Mouse (Mus musculus) neutrophil, adult 5-6 weeks (primary cell): Measurements from ENCODE around the gene Selenok. TPM values are rescaled to one million over a fixed set of nuclear protein-coding genes. Genes with fewer than 3 reads are reported as not detected.
A peak's percentile ranks its signal among the peaks of the same experiment; 100 is the strongest.

Experiments used
- ATAC-seq: fragments of 151-379, 151-347 bp; 2 replicates; pipeline ENCODE4 v1.8.0; 2017; ENCODE audit warnings: mild to moderate bottlenecking, moderate TSS enrichment; ENCODE audit not compliant: insufficient number of reproducible peaks, poor library complexity, low FRiP score, severe bottlenecking; ENCODE audit errors: extremely low read depth
- total RNA-seq: library from RNA; stranded (forward); fragments of 200-1000 nt; gene quantifications from 2 replicates; pipeline ENCODE4 v1.2.3, GENCODE M21; 2017

Gene Selenok
- total RNA-seq: 134 and 160 TPM in 2 replicates

DNA sequence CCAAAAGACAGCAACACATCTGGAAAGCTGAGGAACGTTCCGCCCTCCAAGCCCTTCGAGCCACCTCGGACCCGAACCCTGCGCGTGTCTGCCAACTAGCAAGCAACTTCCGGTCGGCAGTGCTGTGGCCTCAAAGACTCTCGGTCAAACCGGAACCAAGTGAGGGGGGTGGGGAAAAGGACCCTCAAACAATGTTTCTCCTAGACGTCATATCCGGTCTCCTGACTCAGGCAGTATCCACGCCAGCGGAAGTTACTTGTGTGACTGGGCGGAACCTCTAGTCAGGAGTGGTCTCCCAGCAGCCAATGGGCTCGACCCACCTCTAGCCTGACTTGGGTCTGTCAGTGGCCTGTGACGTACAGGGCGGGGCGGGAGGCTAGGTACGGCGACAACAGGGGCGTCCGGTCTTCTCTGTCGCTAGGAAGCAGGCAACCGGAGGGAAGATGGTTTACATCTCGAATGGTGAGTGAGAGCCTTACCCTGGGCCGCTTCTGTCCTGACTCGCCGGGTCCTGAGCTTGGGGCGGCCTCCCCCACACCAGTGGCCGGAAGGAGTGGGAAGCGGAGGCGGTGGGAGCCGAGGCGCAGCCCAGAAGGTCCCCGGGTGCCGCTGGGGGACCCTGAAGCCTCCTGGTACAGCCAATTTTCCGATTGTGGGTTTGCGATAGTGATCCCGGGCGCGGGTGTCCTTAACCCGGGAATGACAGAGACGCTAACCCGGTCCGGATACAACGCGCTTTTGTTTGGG is at the start of gene Selenok:
Selenok (plus strand) TSS at position 234 of the 747 bp plus-strand sequence.
- ATAC-seq: peak; percentile 98

DNA sequence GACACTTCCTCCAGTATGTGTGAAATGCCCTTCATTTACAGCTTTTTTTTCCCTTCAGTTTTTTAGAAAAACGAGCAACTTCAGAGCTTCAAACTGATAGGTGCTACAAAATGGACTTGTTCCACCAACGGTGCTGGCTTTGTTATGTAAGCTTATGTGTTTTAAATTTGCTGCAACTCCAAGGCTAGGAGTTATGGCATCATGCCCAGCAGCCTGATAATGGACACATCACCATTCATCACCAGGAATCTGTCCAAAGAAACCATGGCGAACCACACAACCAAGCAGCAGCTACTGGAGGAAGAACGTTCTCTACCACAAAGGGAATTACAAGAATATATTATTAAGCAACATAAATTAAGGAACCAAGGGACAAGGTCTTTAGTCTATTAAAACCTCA is 39.1 kb upstream of the Selenok start:
- no peak for ATAC-seq

DNA sequence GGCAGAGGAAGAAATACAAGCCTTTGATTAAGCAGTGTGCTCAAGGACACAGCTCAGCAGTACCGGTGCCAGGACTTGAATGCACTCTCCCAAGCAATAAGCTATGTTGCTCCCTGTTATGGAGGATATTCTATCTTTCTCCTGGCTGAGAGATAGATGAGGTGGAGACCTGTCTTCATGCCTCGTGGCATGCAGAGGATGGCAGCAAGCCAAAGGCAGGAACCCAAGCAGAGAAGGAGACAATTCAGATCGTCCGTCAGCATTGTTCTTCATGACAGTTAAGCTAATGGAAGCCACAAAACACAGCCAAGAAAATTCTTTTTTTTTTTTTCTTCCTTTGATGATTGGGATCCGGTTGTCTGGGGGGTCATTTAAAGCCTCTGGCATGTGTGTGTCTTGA is 32.6 kb upstream of the Selenok start:
- no peak for ATAC-seq

DNA sequence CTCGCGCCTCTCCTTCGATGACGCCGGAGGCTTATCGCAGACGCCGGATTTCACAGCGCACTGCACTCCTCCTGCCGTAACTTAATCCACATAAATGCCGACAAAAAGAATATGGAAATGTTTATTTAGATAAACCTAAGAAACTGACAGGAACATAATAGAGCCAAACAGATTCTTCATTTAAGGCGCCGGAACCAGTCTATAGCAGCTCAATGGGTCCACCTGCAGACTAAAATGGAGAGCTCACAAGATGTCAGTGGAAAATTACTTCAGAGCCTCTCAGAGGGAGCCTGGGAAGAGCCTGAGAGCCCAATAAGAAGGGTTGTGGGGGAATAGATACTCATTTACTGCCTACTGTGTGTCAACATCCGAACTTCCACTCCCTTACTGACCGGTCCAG is 30.6 kb upstream of the Selenok start:
- ATAC-seq: no peak

DNA sequence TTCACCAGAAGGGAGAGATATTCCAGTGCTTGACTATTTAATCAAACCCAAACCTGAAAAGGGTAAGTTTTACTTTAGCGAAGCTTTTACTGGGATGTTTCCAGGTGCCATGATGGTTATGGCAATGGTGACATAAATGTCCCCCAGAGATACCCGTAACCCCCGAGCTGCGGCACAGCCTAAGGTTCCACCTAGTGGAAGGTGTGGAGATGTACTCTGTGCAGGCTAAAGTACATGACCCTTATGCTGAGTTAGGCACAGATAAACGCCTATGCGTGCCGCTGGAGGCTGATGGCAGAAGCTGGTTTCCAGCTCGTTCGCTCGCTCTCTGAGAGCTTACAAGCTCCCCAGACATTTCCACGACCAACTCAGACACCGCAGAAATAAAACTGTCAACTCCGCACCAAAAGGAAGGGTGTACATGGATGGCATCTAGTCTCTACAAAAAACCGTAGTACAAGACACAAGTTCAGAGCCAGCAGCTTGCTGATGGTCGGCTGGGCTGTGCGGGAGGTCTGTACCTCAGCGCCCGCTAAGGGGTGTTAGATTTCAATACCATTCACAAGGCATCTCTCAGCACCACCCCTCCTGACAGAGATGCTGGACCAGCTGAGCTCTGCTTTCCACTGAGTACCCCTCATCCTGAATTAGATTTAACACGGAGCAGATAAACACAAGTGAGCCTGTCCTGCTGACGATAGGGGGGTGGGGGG is 28.4 kb upstream of the Selenok start:
- ATAC-seq: no peak

DNA sequence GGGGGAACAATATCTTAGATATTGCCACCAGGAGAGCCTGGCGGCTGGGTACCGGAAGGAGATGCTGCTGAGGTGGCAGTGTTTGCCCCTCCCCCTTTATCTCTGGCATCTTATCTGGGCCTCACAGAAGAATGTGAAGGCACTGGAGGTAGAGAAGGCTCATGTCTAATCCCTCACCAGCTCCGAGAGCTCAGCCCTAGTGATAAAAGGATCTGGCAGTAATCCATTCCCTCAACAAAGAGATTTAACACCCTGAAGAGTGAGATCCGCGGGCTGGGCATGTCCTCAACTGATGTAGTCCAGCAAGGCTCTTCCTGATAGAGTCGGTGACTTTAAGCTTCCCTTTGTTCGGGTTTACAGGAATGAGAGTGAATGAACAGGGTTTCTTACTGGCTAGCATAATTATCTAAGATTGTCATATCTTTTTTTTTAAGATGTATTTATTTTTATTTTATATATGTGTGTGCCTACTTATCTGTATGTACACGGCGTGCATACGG is 27.7 kb upstream of the Selenok start:
- no peak for ATAC-seq

DNA sequence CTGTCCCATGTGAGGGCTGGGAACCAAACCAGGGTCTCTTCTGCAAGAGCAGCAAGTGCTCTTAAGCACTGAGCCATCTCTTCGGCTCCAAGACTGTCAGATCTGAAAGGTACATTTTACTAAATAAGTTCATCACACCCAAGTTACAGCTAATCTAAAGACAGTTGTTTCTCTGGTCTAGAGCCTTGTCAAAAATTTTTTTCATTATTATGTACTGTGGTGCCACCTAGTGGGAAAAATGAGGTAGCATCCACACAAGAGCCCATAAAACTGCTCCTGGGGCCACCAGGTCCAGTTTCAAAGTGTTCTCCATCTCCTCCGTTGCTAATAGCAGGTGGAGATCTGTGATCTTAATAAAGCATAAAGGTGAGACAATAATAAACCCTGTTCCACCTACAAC is 27.2 kb upstream of the Selenok start:
- ATAC-seq: peak; percentile 23; the same call in 1 of the 2 replicates

DNA sequence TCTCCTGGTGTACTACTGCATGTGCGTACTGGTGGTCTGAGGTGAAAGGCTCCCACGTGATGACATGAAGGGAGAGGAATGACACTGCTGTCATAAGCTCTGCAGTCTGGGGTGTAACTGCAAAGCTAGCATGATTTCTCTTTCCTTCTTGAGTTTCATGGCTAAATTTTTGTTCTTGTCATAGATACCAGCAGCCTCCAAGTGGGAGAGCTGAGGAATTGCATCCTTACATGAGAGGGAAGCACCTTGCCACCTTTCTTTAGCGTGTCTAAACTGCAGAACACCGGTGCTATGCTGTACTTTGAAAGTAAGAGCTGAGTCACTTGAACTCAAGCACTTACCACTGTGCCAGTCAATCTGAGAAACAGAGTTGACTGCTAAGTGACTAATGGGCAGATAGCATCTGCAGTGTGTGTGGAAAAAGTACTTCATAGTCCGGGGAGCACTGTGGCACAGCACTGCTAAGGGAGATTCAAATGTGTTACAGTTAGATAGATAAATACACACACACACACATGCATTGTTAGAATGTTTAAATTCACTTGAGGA is 21.3 kb upstream of the Selenok start:
- ATAC-seq: no peak

DNA sequence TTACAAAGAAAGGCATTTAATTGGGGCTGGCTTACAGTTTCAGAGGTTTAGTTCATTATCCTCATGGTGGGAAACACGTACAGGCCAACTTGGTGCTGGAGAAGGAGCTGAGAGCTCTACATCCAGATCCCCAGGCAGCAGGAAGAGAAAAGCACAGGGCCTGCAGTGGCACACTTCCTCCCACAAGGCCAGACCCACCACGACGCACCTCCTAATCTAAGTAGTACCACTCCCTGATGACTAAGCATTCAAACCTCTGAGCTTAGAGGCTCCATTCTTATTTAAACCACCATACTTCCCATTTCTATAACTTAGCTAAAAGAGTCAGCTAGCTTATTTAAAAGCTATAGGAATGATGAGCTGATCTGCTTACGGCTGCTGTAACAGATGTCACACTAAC is 17.3 kb upstream of the Selenok start:
- no peak for ATAC-seq

DNA sequence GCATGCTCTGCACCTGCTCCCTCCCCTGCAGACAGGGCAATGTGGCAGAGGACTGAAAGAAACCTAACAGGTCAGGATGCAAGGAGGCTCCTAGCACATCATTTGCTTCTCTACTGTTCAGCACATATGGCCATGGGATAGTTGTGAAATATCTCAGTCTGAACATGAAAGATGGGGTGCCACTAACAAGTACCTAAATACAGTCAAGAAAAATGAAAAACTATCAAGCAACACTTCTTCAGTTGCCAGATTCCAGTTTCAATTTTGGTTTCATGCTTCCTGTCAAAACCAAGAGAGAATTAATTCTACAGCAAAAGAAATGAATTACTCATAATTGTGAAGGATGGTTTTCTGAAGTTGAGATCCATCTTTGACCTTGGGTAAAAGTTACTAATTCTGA is 10.7 kb upstream of the Selenok start:
- no peak for ATAC-seq

DNA sequence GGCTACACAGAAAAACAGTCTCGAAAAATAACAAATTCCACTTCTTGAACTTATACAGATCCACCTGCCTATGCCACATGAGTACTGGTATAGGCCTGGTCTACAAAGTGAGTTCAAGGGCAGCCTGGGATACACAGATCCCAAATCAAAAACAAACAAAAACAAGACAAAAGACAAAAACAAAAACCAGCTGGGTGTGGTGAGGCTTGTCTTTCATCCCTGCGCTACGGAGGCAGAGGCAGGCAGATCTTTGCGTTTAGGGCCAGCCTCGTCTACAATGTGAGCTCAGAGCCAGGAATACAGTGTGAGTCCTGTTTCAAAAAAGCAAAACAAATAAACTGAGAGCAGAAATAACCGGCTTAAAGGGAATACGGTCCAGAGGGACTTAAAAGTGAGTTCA is 497 bp upstream of the Selenok start:
- ATAC-seq: no peak

DNA sequence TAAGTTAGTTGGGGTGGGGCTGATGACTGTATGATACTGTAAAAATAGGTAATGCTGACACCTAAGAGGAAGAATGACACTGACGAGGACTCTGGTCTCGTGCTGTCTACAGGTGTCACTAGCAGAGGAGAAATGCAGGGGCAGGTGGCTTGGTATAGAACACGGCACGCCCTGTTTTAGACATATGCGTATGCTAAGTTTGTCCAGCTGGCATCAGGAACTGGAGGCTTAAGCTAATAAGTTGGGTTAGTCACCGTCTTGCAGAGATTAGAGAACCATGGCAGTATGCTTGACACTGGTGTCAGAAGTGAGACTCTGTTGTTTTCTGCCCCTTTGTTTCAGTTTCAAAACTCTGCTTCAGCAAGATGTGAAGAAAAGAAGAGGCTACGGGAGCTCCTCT is 3.3 kb downstream of the Selenok start:
- no peak for ATAC-seq

DNA sequence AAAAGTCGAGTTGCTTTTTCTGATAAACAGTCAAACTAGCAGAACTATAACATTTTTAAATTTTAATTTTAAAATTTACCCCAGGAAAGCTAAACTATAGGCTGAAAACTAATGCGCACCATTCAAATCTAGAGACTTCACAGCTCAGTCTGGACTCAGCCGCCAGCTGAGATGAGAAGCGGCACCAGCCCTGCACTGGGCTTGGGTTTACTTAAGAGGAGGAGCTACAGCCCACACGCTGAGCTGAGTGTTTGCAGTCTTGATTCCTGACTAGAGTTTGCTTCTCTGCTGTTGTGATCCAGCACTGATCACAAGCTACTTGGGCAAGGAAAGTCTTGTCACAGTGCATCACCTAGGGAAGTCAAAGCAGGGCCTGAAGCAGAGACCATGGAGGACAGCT is 3.9 kb downstream of the Selenok start:
- no peak for ATAC-seq

DNA sequence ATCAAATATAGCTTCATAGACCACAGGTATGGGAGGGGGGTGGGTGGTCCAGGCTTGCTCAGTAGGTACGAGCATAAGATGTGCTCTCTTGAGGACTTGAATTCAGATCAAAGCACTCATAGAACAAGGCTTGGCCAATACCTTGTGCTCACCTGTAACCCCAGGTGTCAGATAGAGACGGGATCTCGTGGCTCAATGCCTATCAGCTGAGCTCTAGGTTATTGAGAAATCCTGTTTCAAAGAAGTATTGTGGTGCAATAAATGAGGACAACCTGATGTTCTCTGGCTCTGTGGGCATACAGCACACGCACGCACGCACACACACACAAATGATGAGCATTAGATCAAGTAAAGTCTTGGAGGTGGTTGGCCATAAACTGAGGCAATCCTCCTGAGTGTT is 8.8 kb downstream of the Selenok start:
- no peak for ATAC-seq

DNA sequence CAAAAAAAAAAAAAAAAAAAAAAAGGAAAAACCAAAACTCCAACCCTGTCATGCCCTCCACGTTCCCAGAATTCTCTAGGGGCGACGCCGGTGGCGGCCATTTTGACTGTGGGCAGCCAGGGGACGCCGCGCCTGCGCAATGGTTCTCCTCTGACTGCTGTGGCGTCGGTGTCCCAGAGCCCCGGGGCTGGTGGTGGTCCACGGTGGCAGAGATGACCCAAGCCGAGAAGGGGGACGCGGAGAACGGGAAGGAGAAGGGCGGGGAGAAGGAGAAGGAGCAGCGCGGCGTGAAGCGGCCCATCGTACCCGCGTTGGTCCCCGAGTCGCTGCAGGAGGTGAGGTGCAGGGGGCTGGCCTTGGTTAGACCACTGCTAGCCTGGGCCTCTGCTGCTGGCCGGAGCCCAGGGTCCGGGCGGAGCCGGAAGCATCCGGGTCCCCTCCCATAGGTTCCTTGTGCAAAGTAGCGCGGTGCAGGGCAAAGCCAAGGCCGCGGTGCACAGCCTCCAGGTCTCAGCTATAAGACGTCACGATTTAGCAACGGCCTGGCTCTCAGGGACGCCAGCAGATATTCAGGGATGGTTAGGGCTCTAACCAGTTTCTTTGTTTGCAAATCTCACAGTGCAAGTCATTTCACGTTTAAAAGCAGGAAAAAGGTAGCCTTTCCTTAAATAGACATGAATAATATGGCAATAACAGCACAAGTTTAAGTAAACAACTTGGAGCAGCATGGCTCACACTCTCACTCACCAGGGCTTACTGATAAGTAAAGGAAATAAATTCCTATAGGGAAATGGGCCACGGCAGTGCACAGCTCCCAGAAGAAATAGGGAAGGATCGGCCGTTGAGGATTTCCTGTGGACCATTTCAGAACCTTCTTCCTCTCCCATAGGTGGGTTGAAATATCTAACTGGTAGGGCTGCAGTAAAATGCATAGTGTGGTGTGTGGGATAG is 10.4 kb downstream of the Selenok start, which contains the start of gene Actr8:
Actr8 (plus strand) TSS at position 84 of the 951 bp plus-strand sequence.
- peak; percentile 47; the same call in 1 of the 2 replicates for ATAC-seq

DNA sequence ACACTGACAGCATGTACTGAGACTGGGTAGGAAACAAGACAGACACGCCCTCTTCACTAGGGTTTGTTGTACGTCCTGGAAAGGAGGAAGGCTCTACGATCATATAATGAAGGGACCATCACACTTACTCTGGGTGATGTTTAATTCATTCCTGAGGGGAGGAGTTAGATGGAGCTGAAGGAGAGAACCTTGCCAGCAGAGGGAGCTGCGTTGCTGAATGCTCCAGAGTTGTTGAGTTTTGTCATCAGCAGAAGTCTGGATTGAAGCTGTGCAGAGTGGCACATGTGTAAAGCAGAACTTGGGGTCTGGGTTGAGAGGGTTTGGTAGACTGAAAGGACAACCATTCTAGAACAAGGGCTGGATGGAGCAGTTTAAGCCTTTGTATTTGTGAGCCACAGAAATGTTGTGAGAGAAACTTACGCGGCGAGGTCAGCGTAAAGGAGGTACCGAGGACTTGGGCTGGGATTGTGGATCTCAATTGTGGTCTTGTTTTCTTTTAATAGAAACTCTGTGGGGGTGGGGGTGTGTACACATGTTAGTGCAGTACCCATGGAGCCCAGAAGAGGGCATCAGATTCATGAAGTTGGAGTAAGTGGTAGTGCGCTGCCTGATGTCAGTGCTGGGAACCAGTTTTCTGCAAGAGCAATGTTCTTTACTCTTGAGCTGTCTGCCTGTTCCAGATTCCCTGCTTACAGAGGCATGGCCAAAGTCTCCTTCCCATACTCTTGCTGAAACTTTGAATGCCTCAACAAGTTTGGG is 12.5 kb downstream of the Selenok start:
- ATAC-seq: no peak

DNA sequence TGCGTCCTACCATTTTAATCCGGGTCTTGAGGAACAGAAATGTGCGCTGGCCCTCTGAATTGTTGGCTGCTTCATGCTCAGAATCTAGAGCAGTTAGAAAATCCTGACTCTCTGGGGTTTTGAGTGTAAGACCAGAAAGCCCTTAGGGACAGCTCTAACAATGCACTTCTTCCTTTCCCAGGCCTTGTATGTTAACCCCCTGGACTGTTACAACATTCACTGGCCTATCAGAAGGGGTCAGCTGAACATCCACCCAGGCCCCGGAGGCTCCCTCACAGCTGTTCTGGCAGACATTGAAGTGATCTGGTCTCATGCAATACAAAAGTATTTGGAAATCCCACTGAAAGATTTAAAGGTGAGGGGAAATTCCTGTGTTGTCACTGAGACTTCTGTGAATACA is 18.0 kb downstream of the Selenok start:
- ATAC-seq: no peak

DNA sequence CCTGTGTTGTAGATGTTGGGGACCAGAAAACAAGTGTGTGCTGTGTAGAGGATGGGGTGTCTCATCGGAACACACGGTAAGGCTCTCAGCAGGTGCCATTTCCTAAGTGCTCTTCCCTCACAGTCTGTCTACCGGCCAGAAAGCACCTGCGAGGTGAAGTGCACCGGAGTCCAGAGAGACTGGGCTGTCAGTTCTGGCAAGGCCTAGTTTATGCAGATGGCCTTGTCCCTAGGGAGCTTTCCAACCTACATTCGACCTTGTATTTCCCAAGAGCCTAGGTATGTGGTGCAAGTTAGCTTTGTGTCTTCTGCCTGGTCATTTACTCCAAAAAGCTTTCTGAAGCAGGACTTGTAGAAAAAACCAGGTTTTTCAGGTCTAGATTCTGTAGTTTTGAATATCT is 19.2 kb downstream of the Selenok start:
- ATAC-seq: no peak
